Mouse (Mus musculus): ENCODE data around the gene Dmkn. TPM values are rescaled to one million over a fixed set of nuclear protein-coding genes. Genes with fewer than 3 reads are reported as not detected.

The Dmkn gene
- polyA plus RNA-seq, 1 experiment: 486 TPM

GRCm38 (mm10) chr7:30829428-30829827 lies 65.9 kb downstream of the Dmkn start:
- 62% methylated on average over 3 of the region's 3 CpGs for WGBS
- no peaks in the 10 kb centered on the region for H3K4me1 ChIP-seq (ENCODE audit: control insufficient read depth, insufficient read depth, low read length)
- no peak overlapping the region for H3K4me3 ChIP-seq (replicated peaks; ENCODE audit: extremely low read depth, low read depth, low read length)
- no peak for DNase-seq
- TF ChIP-seq POLR2A (IDR thresholded peaks at IDR 0.05; ENCODE audit: borderline replicate concordance, extremely low read depth, low read depth, low read length) (no peak), CTCF (IDR thresholded peaks at IDR 0.05; ENCODE audit: insufficient read depth, low read length) (no peak)

Other genes with a start within 250 kb of the Dmkn start
- gene Arhgap33, start 228.7 kb upstream of the Dmkn start, polyA plus RNA-seq (2012; rRNA removed): 21.4 and 24.0 TPM in 2 replicates
- 50.5 and 129 TPM in 2 replicates for gene Hspb6, start 211.6 kb upstream of the Dmkn start, polyA plus RNA-seq (2012; rRNA removed)
- gene Proser3, start 211.5 kb upstream of the Dmkn start, polyA plus RNA-seq (2012; rRNA removed): 10.2 and 12.4 TPM in 2 replicates
- 27.1 and 29.4 TPM in 2 replicates for gene Lin37, start 203.9 kb upstream of the Dmkn start, polyA plus RNA-seq (2012; rRNA removed)
- gene U2af1l4, start 200.5 kb upstream of the Dmkn start, polyA plus RNA-seq (2012; rRNA removed): 47.6 and 50.1 TPM in 2 replicates
- gene Gm49396, start 200.4 kb upstream of the Dmkn start, polyA plus RNA-seq (2012; rRNA removed): 2.2 and 3.9 TPM in 2 replicates
- 92.5 and 133 TPM in 2 replicates for gene Psenen, start 200.1 kb upstream of the Dmkn start, polyA plus RNA-seq (2012; rRNA removed)
- 9.6 and 12.0 TPM in 2 replicates for gene Igflr1, start 198.3 kb upstream of the Dmkn start, polyA plus RNA-seq (2012; rRNA removed)
- 49.9 and 58.6 TPM in 2 replicates for gene Kmt2b, start 175.0 kb upstream of the Dmkn start, polyA plus RNA-seq (2012; rRNA removed)
- gene Zbtb32, start 164.8 kb upstream of the Dmkn start, polyA plus RNA-seq (2012; rRNA removed): 5.1 and 5.7 TPM in 2 replicates
- gene Upk1a, start 150.9 kb upstream of the Dmkn start, polyA plus RNA-seq (2012; rRNA removed): 8.5 and 8.6 TPM in 2 replicates
- 183 and 273 TPM in 2 replicates for gene Cox6b1, start 137.6 kb upstream of the Dmkn start, polyA plus RNA-seq (2012; rRNA removed)
- gene Etv2, start 127.9 kb upstream of the Dmkn start, polyA plus RNA-seq (2012; rRNA removed): not detected in 2 replicates
- gene Rbm42, start 113.4 kb upstream of the Dmkn start, polyA plus RNA-seq (2012; rRNA removed): 78.0 and 79.7 TPM in 2 replicates
- 9.9 and 13.0 TPM in 2 replicates for gene Haus5, start 98.8 kb upstream of the Dmkn start, polyA plus RNA-seq (2012; rRNA removed)
- gene Pmis2, start 92.2 kb upstream of the Dmkn start, polyA plus RNA-seq (2012; rRNA removed): not detected in 2 replicates
- not detected in 2 replicates for gene 2200002J24Rik, start 64.8 kb upstream of the Dmkn start, polyA plus RNA-seq (2012; rRNA removed)
- gene Atp4a, start 51.5 kb upstream of the Dmkn start, polyA plus RNA-seq (2012; rRNA removed): not detected in 2 replicates
- 122 and 154 TPM in 2 replicates for gene Tmem147, start 34.2 kb upstream of the Dmkn start, polyA plus RNA-seq (2012; rRNA removed)
- gene Gapdhs, start 20.1 kb upstream of the Dmkn start, polyA plus RNA-seq (2012; rRNA removed): 0.27 and 0.40 TPM in 2 replicates
- gene Sbsn, start 12.3 kb upstream of the Dmkn start, polyA plus RNA-seq (2012; rRNA removed): 3.8 and 60.4 TPM in 2 replicates
- 307 TPM in 1 of 2 replicates, not detected in the other for gene Krtdap, start 24.1 kb downstream of the Dmkn start, polyA plus RNA-seq (2012; rRNA removed)
- 3.0 and 5.2 TPM in 2 replicates for gene Ffar2, start 60.0 kb downstream of the Dmkn start, polyA plus RNA-seq (2012; rRNA removed)
- not detected in 2 replicates for gene Ffar3, start 92.4 kb downstream of the Dmkn start, polyA plus RNA-seq (2012; rRNA removed)
- 0.78 and 1.3 TPM in 2 replicates for gene Ffar1, start 97.8 kb downstream of the Dmkn start, polyA plus RNA-seq (2012; rRNA removed)
- 14.4 and 19.3 TPM in 2 replicates for gene Cd22, start 116.6 kb downstream of the Dmkn start, polyA plus RNA-seq (2012; rRNA removed)
- gene Mag, start 151.1 kb downstream of the Dmkn start, polyA plus RNA-seq (2012; rRNA removed): 3.3 and 3.7 TPM in 2 replicates
- 0.75 TPM in 1 of 2 replicates, not detected in the other for gene Hamp2, start 160.9 kb downstream of the Dmkn start, polyA plus RNA-seq (2012; rRNA removed)
- 34.5 and 45.7 TPM in 2 replicates for gene Hamp, start 180.3 kb downstream of the Dmkn start, polyA plus RNA-seq (2012; rRNA removed)
- 122 and 190 TPM in 2 replicates for gene Usf2, start 193.0 kb downstream of the Dmkn start, polyA plus RNA-seq (2012; rRNA removed)
- gene Lsr, start 209.7 kb downstream of the Dmkn start, polyA plus RNA-seq (2012; rRNA removed): 93.0 and 116 TPM in 2 replicates
- 5.7 and 7.2 TPM in 2 replicates for gene Fam187b, start 210.0 kb downstream of the Dmkn start, polyA plus RNA-seq (2012; rRNA removed)

Data from lung, adult 2 months (tissue).